Mouse (Mus musculus) liver, embryonic 12.5 days (tissue): ENCODE data around the gene Nfkbid. TPM values are rescaled to one million over a fixed set of nuclear protein-coding genes. Genes with fewer than 3 reads are reported as not detected.
A peak's percentile ranks its signal among the peaks of the same experiment; 100 is the strongest.

Experiments used
- ATAC-seq: fragments of 200-750 bp; cut with Nextera tagmentation; 2 replicates; pipeline ENCODE4 v1.8.0; 2017; ENCODE audit warnings: moderate number of reproducible peaks, mild to moderate bottlenecking, moderate library complexity
- H3K27ac ChIP-seq: fragments of 300-500 bp; sonication (generic); 2 replicates; pipeline ENCODE4 v1.5.1; 2016; ENCODE audit warnings: mild to moderate bottlenecking
- H3K27me3 ChIP-seq: fragments of 300-500 bp; sonication (generic); replicated peaks from 2 replicates; pipeline ENCODE4 v1.6.1; 2016; ENCODE audit warnings: mild to moderate bottlenecking, moderate library complexity
- H3K36me3 ChIP-seq: fragments of 300-500 bp; sonication (generic); 2 replicates; pipeline ENCODE4 v1.6.1; 2016; ENCODE audit warnings: mild to moderate bottlenecking, moderate library complexity
- H3K4me1 ChIP-seq: fragments of 300-500 bp; sonication (generic); 2 replicates; pipeline ENCODE4 v1.6.1; 2016
- H3K4me2 ChIP-seq: fragments of 300-500 bp; sonication (generic); 2 replicates; pipeline ENCODE4 v1.6.1; 2016; ENCODE audit warnings: mild to moderate bottlenecking, moderate library complexity
- H3K4me3 ChIP-seq: fragments of 300-500 bp; sonication (generic); 2 replicates; pipeline ENCODE4 v1.5.1; 2016; ENCODE audit warnings: mild to moderate bottlenecking, moderate library complexity
- H3K9ac ChIP-seq: fragments of 300-500 bp; sonication (generic); 2 replicates; pipeline ENCODE4 v1.6.1; 2016; ENCODE audit warnings: mild to moderate bottlenecking, moderate library complexity
- H3K9me3 ChIP-seq: fragments of 300-500 bp; sonication (generic); replicated peaks from 2 replicates; pipeline ENCODE4 v1.6.1; 2016; ENCODE audit warnings: mild to moderate bottlenecking, moderate library complexity
- WGBS: fragments of 180-500 bp; shearing (Covaris S2); methylation state at CpG from one replicate; pipeline ENCODE4 v1.1.7; 2016; ENCODE audit not compliant: insufficient replicate concordance; 5-methylcytosine and 5-hydroxymethylcytosine counted together
- polyA plus RNA-seq: library from polyadenylated mRNA; unstranded; fragments of >200 nt; fragmentation: Nextera tagmentation; extraction: Ambion mirVana; gene quantifications from 2 replicates; pipeline ENCODE4 v1.2.1, GENCODE M21; 2016

The Nfkbid gene
- polyA plus RNA-seq, 1 experiment from 2014 or later, result 2.1 TPM

GRCm38 (mm10) chr7:30411023-30411422, 10.5 kb upstream of the Nfkbid start:
- H3K9me3 ChIP-seq, result no peaks in the 10 kb centered on the region
- no peaks in the 10 kb centered on the region for H3K36me3 ChIP-seq
- 46% methylated on average over 3 of the region's 3 CpGs for WGBS
- no peak overlapping the region for H3K9ac ChIP-seq
- H3K27ac ChIP-seq, result no peak overlapping the region
- no peak overlapping the region for H3K4me3 ChIP-seq
- no peak for ATAC-seq
- H3K4me1 ChIP-seq, result no peaks in the 10 kb centered on the region; the same call in 1 of the 2 replicates
- no peaks in the 10 kb centered on the region for H3K27me3 ChIP-seq
- H3K4me2 ChIP-seq, result no peak overlapping the region

GRCm38 (mm10) chr7:30412735-30413147, 8.8 kb upstream of the Nfkbid start:
- Histone ChIP-seq H3K4me2 (no peak overlapping the region), H3K4me3 (no peak overlapping the region), H3K27me3 (no peaks in the 10 kb centered on the region), H3K27ac (peak overlapping the region; percentile 37; the same call in 1 of the 2 replicates), H3K36me3 (no peaks in the 10 kb centered on the region), H3K9ac (no peak overlapping the region), H3K9me3 (no peaks in the 10 kb centered on the region), H3K4me1 (peaks cover 2% of the 10 kb centered on the region; the same call in 1 of the 2 replicates)
- 20% methylated on average over 4 of the region's 4 CpGs for WGBS
- ATAC-seq, result peak; percentile 40; the same call in 1 of the 2 replicates

- no peak within 1 kb of the TSS; the same call in 1 of the 2 replicates for H3K4me2 ChIP-seq
- no peaks in the 10 kb centered on the region for H3K27me3 ChIP-seq
- H3K9ac ChIP-seq, result no peak within 1 kb of the TSS
- peak within 1 kb of the TSS; percentile 37; the same call in 1 of the 2 replicates for H3K27ac ChIP-seq
- 19% methylated on average over 5 of the region's 5 CpGs for WGBS
- no peaks in the 10 kb centered on the region for H3K9me3 ChIP-seq
- H3K4me1 ChIP-seq, result peaks cover 7% of the 10 kb centered on the region; the same call in 1 of the 2 replicates
- peak within 1 kb of the TSS; percentile 2; the same call in 1 of the 2 replicates for H3K4me3 ChIP-seq
- 0 out of 2 replicates have a peak, but pooled peaks have one; percentile 34 for ATAC-seq
- H3K36me3 ChIP-seq, result no peaks in the 10 kb centered on the region
These were observed 7.9 kb upstream of the Nfkbid start, which contains the start of gene Tyrobp for GRCm38 (mm10) chr7:30413596-30413995. Tyrobp (plus strand) TSS chr7:30413760.

GRCm38 (mm10) chr7:30417856-30418255, 3.7 kb upstream of the Nfkbid start:
- Histone ChIP-seq H3K4me2 (peak overlapping the region; percentile 31; the same call in 1 of the 2 replicates), H3K27me3 (peaks cover 10% of the 10 kb centered on the region; the same call in 1 of the 2 replicates), H3K9ac (no peak overlapping the region), H3K9me3 (no peaks in the 10 kb centered on the region), H3K27ac (no peak overlapping the region), H3K36me3 (no peaks in the 10 kb centered on the region), H3K4me1 (peaks cover 35% of the 10 kb centered on the region), H3K4me3 (no peak overlapping the region)
- ATAC-seq, result no peak
- 43% methylated on average over 9 of the region's 9 CpGs for WGBS

GRCm38 (mm10) chr7:30419561-30420499, 1.7 kb upstream of the Nfkbid start, which contains the start of gene Hcst:
Hcst (minus strand) TSS chr7:30419854.
- ATAC-seq, result no peak
- H3K9ac ChIP-seq, result no peak within 1 kb of the TSS
- 16% methylated on average over 10 of the region's 10 CpGs for WGBS
- H3K27me3 ChIP-seq, result peaks cover 10% of the 10 kb centered on the region; the same call in 1 of the 2 replicates
- H3K4me1 ChIP-seq, result peaks cover 42% of the 10 kb centered on the region
- H3K4me2 ChIP-seq, result peak within 1 kb of the TSS; percentile 95
- H3K4me3 ChIP-seq, result 0 out of 2 replicates have a peak within 1 kb of the TSS, but pooled peaks have one; percentile 16
- H3K27ac ChIP-seq, result peak within 1 kb of the TSS; percentile 50
- no peaks in the 10 kb centered on the region for H3K9me3 ChIP-seq
- H3K36me3 ChIP-seq, result peaks cover 9% of the 10 kb centered on the region

- WGBS, result 43% methylated on average over 3 of the region's 3 CpGs
- no peaks in the 10 kb centered on the region for H3K9me3 ChIP-seq
- no peak for ATAC-seq
- H3K36me3 ChIP-seq, result peaks cover 18% of the 10 kb centered on the region
- H3K4me1 ChIP-seq, result peaks cover 42% of the 10 kb centered on the region
- H3K9ac ChIP-seq, result no peak overlapping the region
- no peak overlapping the region for H3K4me3 ChIP-seq
- 0 out of 2 replicates have a peak overlapping the region, but pooled peaks have one; percentile 50 for H3K27ac ChIP-seq
- peak overlapping the region; percentile 95 for H3K4me2 ChIP-seq
- H3K27me3 ChIP-seq, result peaks cover 10% of the 10 kb centered on the region; the same call in 1 of the 2 replicates
These were observed 859 bp upstream of the Nfkbid start for GRCm38 (mm10) chr7:30420673-30421072.

GRCm38 (mm10) chr7:30421890-30422435, 431 bp downstream of the Nfkbid start:
- peaks cover 29% of the 10 kb centered on the region for H3K36me3 ChIP-seq
- H3K9me3 ChIP-seq, result no peaks in the 10 kb centered on the region
- H3K4me2 ChIP-seq, result peak overlapping the region; percentile 95
- peaks cover 42% of the 10 kb centered on the region for H3K4me1 ChIP-seq
- H3K9ac ChIP-seq, result peak overlapping the region; percentile 60
- H3K27ac ChIP-seq, result peak overlapping the region; percentile 66
- peak overlapping the region; percentile 65 for H3K4me3 ChIP-seq
- peak; percentile 47; the same call in 1 of the 2 replicates for ATAC-seq
- peaks cover 10% of the 10 kb centered on the region; the same call in 1 of the 2 replicates for H3K27me3 ChIP-seq
- WGBS, result under 1% methylated on average over 45 of the region's 45 CpGs

GRCm38 (mm10) chr7:30422560-30422959, 1.0 kb downstream of the Nfkbid start:
- Histone ChIP-seq H3K36me3 (peaks cover 35% of the 10 kb centered on the region), H3K4me1 (peaks cover 42% of the 10 kb centered on the region), H3K9ac (peak overlapping the region; percentile 60; the same call in 1 of the 2 replicates), H3K4me2 (peak overlapping the region; percentile 95), H3K4me3 (peak overlapping the region; percentile 65), H3K27me3 (peaks cover 10% of the 10 kb centered on the region; the same call in 1 of the 2 replicates), H3K27ac (peak overlapping the region; percentile 57), H3K9me3 (no peaks in the 10 kb centered on the region)
- 0 out of 2 replicates have a peak, but pooled peaks have one; percentile 3 for ATAC-seq
- 2% methylated on average over 9 of the region's 9 CpGs for WGBS

- peaks cover 41% of the 10 kb centered on the region for H3K36me3 ChIP-seq
- WGBS, result 16% methylated on average over 23 of the region's 23 CpGs
- peaks cover 10% of the 10 kb centered on the region; the same call in 1 of the 2 replicates for H3K27me3 ChIP-seq
- H3K9ac ChIP-seq, result peak overlapping the region; percentile 60
- ATAC-seq, result no peak
- peak overlapping the region; percentile 95 for H3K4me2 ChIP-seq
- peaks cover 36% of the 10 kb centered on the region for H3K4me1 ChIP-seq
- H3K27ac ChIP-seq, result peak overlapping the region; percentile 57; the same call in 1 of the 2 replicates
- H3K4me3 ChIP-seq, result peak overlapping the region; percentile 65
- H3K9me3 ChIP-seq, result no peaks in the 10 kb centered on the region
These were observed 1.6 kb downstream of the Nfkbid start for GRCm38 (mm10) chr7:30423071-30423641.

- Histone ChIP-seq H3K9me3 (no peaks in the 10 kb centered on the region), H3K27ac (no peak overlapping the region), H3K9ac (no peak overlapping the region), H3K4me2 (no peak overlapping the region), H3K27me3 (no peaks in the 10 kb centered on the region), H3K36me3 (peaks cover 35% of the 10 kb centered on the region), H3K4me1 (no peaks in the 10 kb centered on the region), H3K4me3 (no peak overlapping the region)
- no peak for ATAC-seq
These were observed 7.8 kb downstream of the Nfkbid start for GRCm38 (mm10) chr7:30429327-30429726.

- Histone ChIP-seq H3K36me3 (peaks cover 28% of the 10 kb centered on the region), H3K9me3 (no peaks in the 10 kb centered on the region), H3K27ac (no peak overlapping the region), H3K4me1 (no peaks in the 10 kb centered on the region), H3K4me2 (no peak overlapping the region), H3K27me3 (peaks cover 6% of the 10 kb centered on the region), H3K9ac (no peak overlapping the region), H3K4me3 (no peak overlapping the region)
- ATAC-seq, result no peak
- WGBS, result 30% methylated on average over 2 of the region's 2 CpGs
These were observed 8.7 kb downstream of the Nfkbid start for GRCm38 (mm10) chr7:30430191-30430590.
